Mouse (Mus musculus) MEL (cell line): ENCODE measurements around the gene Slc8a1. TPM values are rescaled to one million over a fixed set of nuclear protein-coding genes. Genes with fewer than 3 reads are reported as not detected.

Experiments used
- DNase-seq: peaks from one replicate; pipeline ENCODE4 v3.0.0; 2011; ENCODE audit warnings: low read depth, low spot score
- H3K27ac ChIP-seq: 2 replicates; pipeline ENCODE4 v1.5.1; 2012; ENCODE audit warnings: low read depth, mild to moderate bottlenecking, control low read depth, low read length, moderate library complexity; ENCODE audit not compliant: control insufficient read depth
- H3K27me3 ChIP-seq, 2 experiments: fragments of 150-350 bp in 1 of 2; sonication (generic) in 1 of 2; 2 replicates each; pipeline ENCODE4 v1.6.1; 2012; ENCODE audit warnings: low read length in 2 of 2, mild to moderate bottlenecking in 2 of 2, improper control_type of control experiment in 1 of 2, moderate library complexity in 1 of 2; ENCODE audit not compliant: insufficient read depth in 2 of 2, control insufficient read depth in 1 of 2
- H3K36me3 ChIP-seq, 2 experiments: 2 replicates each; pipeline ENCODE4 v1.6.1; 2012 to 2014; ENCODE audit warnings: low read length in 2 of 2, improper control_type of control experiment in 1 of 2, inconsistent platforms in 1 of 2, mild to moderate bottlenecking in 1 of 2; ENCODE audit not compliant: insufficient read depth in 2 of 2, control insufficient read depth in 1 of 2
- H3K4me1 ChIP-seq, 2 experiments: fragments of 150-350 bp in 1 of 2; sonication (generic) in 1 of 2; 2 replicates each; pipeline ENCODE4 v1.6.1; 2012; ENCODE audit warnings: low read length in 2 of 2, improper control_type of control experiment in 1 of 2, mild to moderate bottlenecking in 1 of 2; ENCODE audit not compliant: insufficient read depth in 2 of 2, control insufficient read depth in 1 of 2
- H3K4me3 ChIP-seq, 2 experiments: fragments of 150-350 bp in 1 of 2; sonication (generic) in 1 of 2; 2 replicates each; pipeline ENCODE4 v1.5.1; 2012; ENCODE audit warnings: low read depth in 2 of 2, low read length in 2 of 2, mild to moderate bottlenecking in 2 of 2, moderate library complexity in 2 of 2, control low read depth in 1 of 2, improper control_type of control experiment in 1 of 2; ENCODE audit not compliant: control insufficient read depth in 1 of 2, insufficient read depth in 1 of 2
- H3K79me2 ChIP-seq: 2 replicates; pipeline ENCODE4 v1.6.1; 2012; ENCODE audit warnings: mild to moderate bottlenecking, low read length, moderate library complexity; ENCODE audit not compliant: control insufficient read depth, poor library complexity, insufficient read depth
- H3K9ac ChIP-seq: 2 replicates; pipeline ENCODE4 v1.6.1; 2012; ENCODE audit warnings: low read depth, mild to moderate bottlenecking, control low read depth, low read length, moderate library complexity; ENCODE audit not compliant: control insufficient read depth, poor library complexity, severe bottlenecking
- H3K9me3 ChIP-seq: fragments of 150-350 bp; sonication (generic); replicated peaks from 2 replicates; pipeline ENCODE4 v1.6.1; 2012; ENCODE audit warnings: mild to moderate bottlenecking, low read length, improper control_type of control experiment, moderate library complexity; ENCODE audit not compliant: insufficient read depth
- BHLHE40 ChIP-seq: IDR thresholded peaks from 2 replicates; pipeline ENCODE4 v1.6.1; 2012; ENCODE audit warnings: low read depth, mild to moderate bottlenecking, inconsistent platforms, low read length, improper control_type of control experiment, borderline replicate concordance
- EP300 ChIP-seq, 2 experiments: IDR thresholded peaks; 2 replicates each; pipeline ENCODE4 v1.6.1; 2011; ENCODE audit warnings: improper control_type of control experiment in 2 of 2, low read length in 2 of 2, low read depth in 1 of 2, mild to moderate bottlenecking in 1 of 2
- GATA1 ChIP-seq: IDR thresholded peaks from 2 replicates; pipeline ENCODE4 v1.6.1; 2011; ENCODE audit warnings: low read depth, low read length, improper control_type of control experiment
- JUND ChIP-seq: IDR thresholded peaks from 2 replicates; pipeline ENCODE4 v1.6.1; 2011; ENCODE audit warnings: low read depth, mild to moderate bottlenecking, improper control_type of control experiment, low read length
- KAT2A ChIP-seq: conservative IDR thresholded peaks from 2 replicates; pipeline ENCODE4 v1.6.1; 2012; ENCODE audit warnings: low read depth, low read length, improper control_type of control experiment, inconsistent platforms
- MAX ChIP-seq: IDR thresholded peaks from 2 replicates; pipeline ENCODE4 v1.6.1; 2011; ENCODE audit warnings: low read length, improper control_type of control experiment
- MEF2A ChIP-seq: IDR thresholded peaks from 2 replicates; pipeline ENCODE4 v1.6.1; 2014; ENCODE audit warnings: low read depth, mild to moderate bottlenecking, inconsistent platforms, low read length, improper control_type of control experiment; ENCODE audit not compliant: poor library complexity, insufficient replicate concordance, severe bottlenecking; ENCODE audit errors: extremely low read depth
- NELFE ChIP-seq: IDR thresholded peaks from 2 replicates; pipeline ENCODE4 v1.6.1; 2011; ENCODE audit warnings: low read depth, low read length, improper control_type of control experiment
- RCOR1 ChIP-seq: IDR thresholded peaks from 2 replicates; pipeline ENCODE4 v1.6.1; 2012; ENCODE audit warnings: low read depth, mild to moderate bottlenecking, inconsistent platforms, low read length, improper control_type of control experiment
- USF1 ChIP-seq: IDR thresholded peaks from 2 replicates; pipeline ENCODE4 v1.6.1; 2014; ENCODE audit warnings: low read depth, mild to moderate bottlenecking, inconsistent platforms, low read length, improper control_type of control experiment, moderate library complexity
- USF2 ChIP-seq, 2 experiments: IDR thresholded peaks; 2 replicates each; pipeline ENCODE4 v1.6.1; 2011 to 2012; ENCODE audit warnings: improper control_type of control experiment in 2 of 2, low read length in 2 of 2, borderline replicate concordance in 1 of 2, inconsistent platforms in 1 of 2, low read depth in 1 of 2, mild to moderate bottlenecking in 1 of 2; ENCODE audit not compliant: insufficient read depth in 1 of 2
- ZKSCAN1 ChIP-seq: IDR thresholded peaks from 2 replicates; pipeline ENCODE4 v1.6.1; 2012; ENCODE audit warnings: low read depth, mild to moderate bottlenecking, inconsistent platforms, low read length, improper control_type of control experiment, moderate library complexity
- ZMIZ1 ChIP-seq: IDR thresholded peaks from 2 replicates; pipeline ENCODE4 v1.6.1; 2012; ENCODE audit warnings: low read depth, mild to moderate bottlenecking, inconsistent platforms, low read length, improper control_type of control experiment, moderate library complexity
- ZNF384 ChIP-seq: IDR thresholded peaks from 2 replicates; pipeline ENCODE4 v1.6.1; 2012; ENCODE audit warnings: low read depth, mild to moderate bottlenecking, inconsistent platforms, low read length, improper control_type of control experiment
- polyA plus RNA-seq, 2 experiments: library from polyadenylated mRNA; stranded (reverse) in 1 of 2; unstranded in 1 of 2; fragments of >175 nt in 1 of 2; fragments of >200 nt in 1 of 2; gene quantifications; 2 replicates each; pipeline versions ENCODE4 v1.2.1 to v1.2.4; 2012; ENCODE audit warnings: low replicate concordance in 2 of 2, low read depth in 1 of 2; ENCODE audit not compliant: insufficient read length in 2 of 2, insufficient read depth in 1 of 2, missing spikeins in 1 of 2
- total RNA-seq: library from RNA; depleted of rRNA; stranded (reverse); fragments of 300-350 nt; gene quantifications from 2 replicates; pipeline ENCODE4 v1.2.3, GENCODE M21; 2012

Gene Slc8a1
- total and polyA plus RNA-seq, 3 experiments, result 0.86 to 1.0 TPM; not detected in 1

DNA sequence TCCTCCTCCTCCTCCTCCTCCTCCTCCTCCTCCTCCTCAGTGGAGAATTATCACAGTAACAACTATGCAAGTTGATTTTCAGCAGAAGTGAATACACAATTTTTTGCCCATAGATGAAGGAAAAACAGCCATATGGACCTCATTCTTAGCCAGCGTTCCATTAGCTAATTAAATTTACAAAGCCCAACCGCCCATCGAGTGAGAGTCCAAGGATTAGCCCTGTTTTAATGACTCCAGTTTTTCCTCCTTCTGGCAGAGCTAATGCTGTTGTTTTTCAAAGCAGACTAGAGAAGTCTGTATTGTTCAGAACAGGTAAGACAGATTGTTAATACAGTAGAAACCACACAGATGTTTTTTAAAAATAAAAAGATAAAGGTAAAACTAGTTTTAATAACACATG is 264.8 kb downstream of the Slc8a1 start:
- H3K27me3 ChIP-seq, result no peaks in the 10 kb centered on the region
- no peak overlapping the region for H3K4me3 ChIP-seq
- TF ChIP-seq EP300 (IDR thresholded peaks at IDR 0.05; ENCODE audit: low read depth in 1 of 2, low read length in 2 of 2), result no peak
- TF ChIP-seq JUND, result no peak
- no peak for TF ChIP-seq USF2 (IDR thresholded peaks at IDR 0.05; ENCODE audit: borderline replicate concordance in 1 of 2, insufficient read depth in 1 of 2, low read depth in 1 of 2, low read length in 2 of 2)
- TF ChIP-seq ZKSCAN1, result no peak
- TF ChIP-seq BHLHE40, result no peak
- TF ChIP-seq NELFE, result no peak
- TF ChIP-seq ZMIZ1, result no peak
- no peak for TF ChIP-seq KAT2A
- H3K27ac ChIP-seq, result no peak overlapping the region
- no peak overlapping the region for H3K9ac ChIP-seq
- no peaks in the 10 kb centered on the region for H3K36me3 ChIP-seq
- no peaks in the 10 kb centered on the region for H3K79me2 ChIP-seq
- DNase-seq, result no peak
- no peaks in the 10 kb centered on the region for H3K4me1 ChIP-seq
- H3K9me3 ChIP-seq, result no peaks in the 10 kb centered on the region

DNA sequence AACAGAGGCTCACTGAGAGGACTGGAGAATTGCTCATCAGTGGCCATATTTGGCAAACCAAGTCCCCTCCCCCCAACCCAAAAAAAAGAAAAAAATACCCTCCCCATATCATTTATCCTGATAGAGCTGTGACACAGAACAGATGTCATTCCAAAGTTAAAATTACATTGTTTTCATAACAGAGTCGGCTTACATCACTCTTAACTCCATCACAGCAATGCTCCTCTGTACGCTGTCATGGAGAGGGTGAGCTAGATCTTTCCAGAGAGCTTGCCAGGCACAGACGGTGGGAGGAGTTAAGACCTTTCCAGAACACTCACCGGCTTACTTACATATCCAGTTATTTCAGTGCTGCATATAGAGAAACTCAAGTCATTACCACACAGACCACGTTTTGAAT is 269.2 kb downstream of the Slc8a1 start:
- Histone ChIP-seq H3K4me1 (no peaks in the 10 kb centered on the region), H3K27me3 (no peaks in the 10 kb centered on the region), H3K36me3 (no peaks in the 10 kb centered on the region), H3K27ac (no peak overlapping the region), H3K9me3 (no peaks in the 10 kb centered on the region)
- no peak for TF ChIP-seq EP300 (IDR thresholded peaks at IDR 0.05; ENCODE audit: low read depth in 1 of 2, low read length in 2 of 2)
- TF ChIP-seq, all 39 proteins: peak for 0
- DNase-seq, result no peak
- Histone ChIP-seq H3K4me3 (no peak overlapping the region), H3K9ac (no peak overlapping the region), H3K79me2 (no peaks in the 10 kb centered on the region)

DNA sequence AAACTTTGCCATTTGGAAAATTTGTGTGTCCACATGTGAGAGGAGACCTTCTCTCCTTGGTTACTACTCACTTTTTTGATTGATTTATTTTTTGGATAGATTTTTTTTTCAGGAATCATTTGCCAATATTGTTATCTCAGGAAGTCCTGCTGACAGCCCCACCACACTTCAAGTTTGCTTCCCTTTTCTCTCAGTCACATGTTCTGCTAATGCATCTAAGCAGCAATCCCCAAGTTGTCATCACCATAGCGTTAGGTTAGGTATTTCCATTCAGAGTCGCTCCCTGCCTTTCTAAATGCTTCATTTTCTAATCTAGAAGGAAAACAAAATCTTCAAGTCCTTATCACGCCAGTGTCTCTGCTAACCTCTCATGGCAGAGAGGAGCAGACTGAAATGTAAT is 278.8 kb downstream of the Slc8a1 start:
- no peaks in the 10 kb centered on the region for H3K27me3 ChIP-seq
- H3K27ac ChIP-seq, result no peak overlapping the region
- TF ChIP-seq MEF2A (no peak), EP300 (IDR thresholded peaks at IDR 0.05; ENCODE audit: low read depth in 1 of 2, low read length in 2 of 2) (0 out of 4 replicates have a peak, but pooled peaks of 1 of the 2 experiments have one; percentile 20), ZNF384 (0 out of 2 replicates have a peak, but pooled peaks have one; percentile 17), GATA1 (0 out of 2 replicates have a peak, but pooled peaks have one; percentile 14), USF1 (peak; percentile 58), BHLHE40 (no peak), RCOR1 (peak; percentile 43; the same call in 1 of the 2 replicates), MAX (0 out of 2 replicates have a peak, but pooled peaks have one; percentile 23)
- peak; percentile 35 for DNase-seq
- no peak overlapping the region for H3K4me3 ChIP-seq
- H3K9ac ChIP-seq, result no peak overlapping the region
- peaks cover 0 to 5% of the 10 kb centered on the region in 2 experiments; a peak in 2 of 4 replicates for H3K4me1 ChIP-seq
- peaks cover 0 to 2% of the 10 kb centered on the region in 2 experiments; a peak in 2 of 4 replicates for H3K36me3 ChIP-seq
- H3K9me3 ChIP-seq, result no peaks in the 10 kb centered on the region
- H3K79me2 ChIP-seq, result no peaks in the 10 kb centered on the region
